Mouse (Mus musculus): ENCODE measurements around the gene Rpl22.

DNA sequence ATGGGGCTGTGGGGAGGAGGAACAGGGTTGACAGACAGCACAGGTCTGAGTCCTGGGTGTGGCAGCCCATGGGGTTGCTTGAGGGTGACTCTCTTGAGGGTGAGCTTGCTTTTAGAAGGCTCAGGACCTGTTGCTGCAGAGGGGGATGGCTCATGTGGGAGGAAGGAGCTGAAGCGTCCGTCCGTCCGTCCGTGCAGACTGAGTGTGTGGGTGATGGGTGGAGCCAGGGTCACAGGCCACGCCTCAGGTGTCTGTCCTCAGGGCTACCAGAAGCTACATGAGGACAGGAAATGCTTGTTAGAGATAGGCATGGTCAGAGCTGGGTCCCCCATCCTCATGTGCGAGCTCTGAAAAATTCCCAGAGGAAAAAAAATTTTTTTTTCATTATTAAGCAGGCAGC, 19.1 kb downstream of the Rpl22 start:
- TF ChIP-seq CTCF (IDR thresholded peaks at IDR 0.05; ENCODE audit: extremely low read depth, insufficient read depth, insufficient read length, insufficient replicate concordance): no peak
- no peak for TF ChIP-seq POLR2A (IDR thresholded peaks at IDR 0.05; ENCODE audit: low read depth, low read length)

Measured in spleen, adult 2 months (tissue).